Mouse (Mus musculus): ENCODE measurements around the gene Gpr22. TPM values are rescaled to one million over a fixed set of nuclear protein-coding genes. Genes with fewer than 3 reads are reported as not detected.

The Gpr22 gene
- total RNA-seq (2021), result 10 to 100 TPM; 47.2 to 53.0 TPM
- long read RNA-seq, experiment 1, full-length matches to known transcripts, result 30 of 52 reads
- long read RNA-seq, experiment 1, partial matches to known transcripts, result 5 of 52 reads
- long read RNA-seq, experiment 1, other reads (novel, unspliced or antisense), result 17 of 52 reads
- long read RNA-seq, experiment 2, full-length matches to known transcripts, result 7 of 17 reads
- long read RNA-seq, experiment 2, partial matches to known transcripts, result 1 of 17 reads
- long read RNA-seq, experiment 2, other reads (novel, unspliced or antisense), result 9 of 17 reads

GRCm38 (mm10) chr12:31713600-31713999 lies at the start of gene Gpr22:
Gene Gpr22 (minus strand): TSS chr12:31713947.
- DNase-seq (ENCODE audit: low spot score in 2 of 2), result peak; percentile 71 to 75

GRCm38 (mm10) chr12:31755885-31756755 lies 42.4 kb upstream of the Gpr22 start:
- DNase-seq (ENCODE audit: low spot score in 2 of 2), result peak; percentile 26 to 41

- DNase-seq (ENCODE audit: low spot score in 2 of 2), result no peak
Measured at GRCm38 (mm10) chr12:31754465-31754864, 40.7 kb upstream of the Gpr22 start.

GRCm38 (mm10) chr12:31749846-31750245 lies 36.1 kb upstream of the Gpr22 start:
- no peak for DNase-seq (ENCODE audit: low spot score in 2 of 2)

- DNase-seq (ENCODE audit: low spot score in 2 of 2), result no peak
Measured at GRCm38 (mm10) chr12:31747301-31747700, 33.6 kb upstream of the Gpr22 start.

GRCm38 (mm10) chr12:31734616-31735015 lies 20.9 kb upstream of the Gpr22 start:
- DNase-seq (ENCODE audit: low spot score in 2 of 2), result no peak

GRCm38 (mm10) chr12:31730126-31730525 lies 16.4 kb upstream of the Gpr22 start:
- DNase-seq (ENCODE audit: low spot score in 2 of 2), result peak; percentile 46 to 60

GRCm38 (mm10) chr12:31726707-31727106 lies 13.0 kb upstream of the Gpr22 start:
- DNase-seq (ENCODE audit: low spot score in 2 of 2), result no peak

GRCm38 (mm10) chr12:31725511-31726275 lies 11.9 kb upstream of the Gpr22 start:
- no peak for DNase-seq (ENCODE audit: low spot score in 2 of 2)

- no peak for DNase-seq (ENCODE audit: low spot score in 2 of 2)
Measured at GRCm38 (mm10) chr12:31724576-31724975, 10.8 kb upstream of the Gpr22 start.

GRCm38 (mm10) chr12:31719586-31720275 lies 6.0 kb upstream of the Gpr22 start:
- no peak for DNase-seq (ENCODE audit: low spot score in 2 of 2)

- no peak for DNase-seq (ENCODE audit: low spot score in 2 of 2)
Measured at GRCm38 (mm10) chr12:31714070-31714469, 323 bp upstream of the Gpr22 start.

- no peak for DNase-seq (ENCODE audit: low spot score in 2 of 2)
Measured at GRCm38 (mm10) chr12:31712727-31713126, 1.0 kb downstream of the Gpr22 start.

GRCm38 (mm10) chr12:31712233-31712632 lies 1.5 kb downstream of the Gpr22 start:
- DNase-seq (ENCODE audit: low spot score in 2 of 2), result no peak

GRCm38 (mm10) chr12:31709665-31710064 lies 4.1 kb downstream of the Gpr22 start:
- DNase-seq (ENCODE audit: low spot score in 2 of 2), result no peak

- no peak for DNase-seq (ENCODE audit: low spot score in 2 of 2)
Measured at GRCm38 (mm10) chr12:31707531-31707930, 6.2 kb downstream of the Gpr22 start.

GRCm38 (mm10) chr12:31706168-31706567 lies 7.6 kb downstream of the Gpr22 start:
- DNase-seq (ENCODE audit: low spot score in 2 of 2), result no peak

- DNase-seq (ENCODE audit: low spot score in 2 of 2), result no peak
Measured at GRCm38 (mm10) chr12:31703904-31704303, 9.8 kb downstream of the Gpr22 start.

GRCm38 (mm10) chr12:31701411-31701810 lies 12.3 kb downstream of the Gpr22 start:
- no peak for DNase-seq (ENCODE audit: low spot score in 2 of 2)

GRCm38 (mm10) chr12:31700623-31701347 lies 13.0 kb downstream of the Gpr22 start:
- DNase-seq (ENCODE audit: low spot score in 2 of 2), result no peak
